Mouse (Mus musculus) embryonic facial prominence, embryonic 13.5 days (tissue): ENCODE measurements around the gene Olfr228. TPM values are rescaled to one million over a fixed set of nuclear protein-coding genes. Genes with fewer than 3 reads are reported as not detected.
A peak's percentile ranks its signal among the peaks of the same experiment; 100 is the strongest.
"Not testable (repeated sequence)": the region's sequence is repeated elsewhere in the genome, so short reads cannot be mapped to it uniquely, and the experiment has no call there.

ENCODE experiments used
- ATAC-seq: fragments of 200-750 bp; cut with Nextera tagmentation; 2 replicates; pipeline ENCODE4 v1.8.0; 2017; ENCODE audit warnings: low read depth; ENCODE audit not compliant: insufficient number of reproducible peaks, insufficient read depth, low FRiP score, low TSS enrichment
- H3K27ac ChIP-seq: fragments of 300-500 bp; sonication (generic); 2 replicates; pipeline ENCODE4 v1.5.1; 2015; ENCODE audit warnings: moderate library complexity, mild to moderate bottlenecking, inconsistent platforms
- H3K27me3 ChIP-seq: fragments of 300-500 bp; sonication (generic); 2 replicates; pipeline ENCODE4 v1.6.1; 2015; ENCODE audit warnings: mild to moderate bottlenecking, inconsistent platforms
- H3K36me3 ChIP-seq: fragments of 300-500 bp; sonication (generic); 2 replicates; pipeline ENCODE4 v1.6.1; 2015; ENCODE audit warnings: mild to moderate bottlenecking, inconsistent platforms
- H3K4me1 ChIP-seq: fragments of 300-500 bp; sonication (generic); 2 replicates; pipeline ENCODE4 v1.6.1; 2015; ENCODE audit warnings: inconsistent platforms
- H3K4me2 ChIP-seq: fragments of 300-500 bp; sonication (generic); 2 replicates; pipeline ENCODE4 v1.6.1; 2015; ENCODE audit warnings: moderate library complexity, mild to moderate bottlenecking, inconsistent platforms
- H3K4me3 ChIP-seq: fragments of 300-500 bp; sonication (generic); 2 replicates; pipeline ENCODE4 v1.5.1; 2015; ENCODE audit warnings: mild to moderate bottlenecking, inconsistent platforms
- H3K9ac ChIP-seq: fragments of 300-500 bp; sonication (generic); 2 replicates; pipeline ENCODE4 v1.6.1; 2015; ENCODE audit warnings: mild to moderate bottlenecking, inconsistent platforms
- H3K9me3 ChIP-seq: fragments of 300-500 bp; sonication (generic); 2 replicates; pipeline ENCODE4 v1.6.1; 2016; ENCODE audit warnings: inconsistent platforms
- WGBS: fragments of 180-500 bp; shearing (Covaris S2); methylation state at CpG from one replicate; pipeline ENCODE4 v1.1.7; 2015; ENCODE audit warnings: mixed read lengths; 5-methylcytosine and 5-hydroxymethylcytosine counted together
- polyA plus RNA-seq: library from polyadenylated mRNA; unstranded; fragments of >200 nt; fragmentation: Nextera tagmentation; extraction: Ambion mirVana; gene quantifications from 2 replicates; pipeline ENCODE4 v1.2.1, GENCODE M21; 2015

Gene Olfr228
- not detected in 2 replicates for polyA plus RNA-seq

GRCm38 (mm10) chr2:86487286-86487685 lies at the start of gene Olfr228:
TSS of gene Olfr228 (minus strand) at chr2:86487386.
- Histone ChIP-seq H3K4me2 (no peak within 1 kb of the TSS), H3K27me3 (no peaks in the 10 kb centered on the region), H3K9ac (no peak within 1 kb of the TSS), H3K9me3 (no peaks in the 10 kb centered on the region), H3K4me1 (no peaks in the 10 kb centered on the region), H3K4me3 (no peak within 1 kb of the TSS), H3K27ac (no peak within 1 kb of the TSS), H3K36me3 (no peaks in the 10 kb centered on the region)
- WGBS = 16% methylated on average over 1 of the region's 1 CpGs
- no peak for ATAC-seq

- H3K9me3 ChIP-seq = no peaks in the 10 kb centered on the region
- H3K4me3 ChIP-seq = no peak overlapping the region
- H3K27ac ChIP-seq = no peak overlapping the region
- no peaks in the 10 kb centered on the region for H3K36me3 ChIP-seq
- H3K27me3 ChIP-seq = no peaks in the 10 kb centered on the region
- H3K4me1 ChIP-seq = no peaks in the 10 kb centered on the region
- no peak overlapping the region for H3K4me2 ChIP-seq
- ATAC-seq = no peak
- 73% methylated on average over 1 of the region's 1 CpGs for WGBS
- no peak overlapping the region for H3K9ac ChIP-seq
These were observed 43.8 kb upstream of the Olfr228 start for GRCm38 (mm10) chr2:86530991-86531390.

GRCm38 (mm10) chr2:86508161-86508560 lies 21.0 kb upstream of the Olfr228 start, which contains the start of gene Olfr1076:
TSS of gene Olfr1076 (plus strand) at chr2:86508461.
- no peak for ATAC-seq

GRCm38 (mm10) chr2:86464442-86465109 lies 22.6 kb downstream of the Olfr228 start:
- H3K4me1 ChIP-seq = no peaks in the 10 kb centered on the region
- no peaks in the 10 kb centered on the region for H3K27me3 ChIP-seq
- H3K36me3 ChIP-seq = no peaks in the 10 kb centered on the region
- ATAC-seq = no peak
- H3K27ac ChIP-seq = no peak overlapping the region
- no peak overlapping the region for H3K4me3 ChIP-seq
- H3K9ac ChIP-seq = no peak overlapping the region
- H3K4me2 ChIP-seq = peak overlapping the region; percentile 37
- H3K9me3 ChIP-seq = no peaks in the 10 kb centered on the region
- 32% methylated on average over 10 of the region's 10 CpGs for WGBS

More at GRCm38 (mm10) chr2:86508161-86508560, 21.0 kb upstream of the Olfr228 start, which contains the start of gene Olfr1076:
- Histone ChIP-seq H3K36me3 (no peaks in the 10 kb centered on the region), H3K27ac (no peak within 1 kb of the TSS), H3K4me1 (no peaks in the 10 kb centered on the region), H3K4me3 (no peak within 1 kb of the TSS), H3K4me2 (no peak within 1 kb of the TSS), H3K9me3 (no peaks in the 10 kb centered on the region), H3K9ac (no peak within 1 kb of the TSS), H3K27me3 (no peaks in the 10 kb centered on the region)
- 76% methylated on average over 1 of the region's 1 CpGs for WGBS

GRCm38 (mm10) chr2:86460434-86460833 lies 26.8 kb downstream of the Olfr228 start:
- H3K4me1 ChIP-seq = no peaks in the 10 kb centered on the region
- ATAC-seq = no peak
- no peaks in the 10 kb centered on the region for H3K27me3 ChIP-seq
- H3K4me3 ChIP-seq = no peak overlapping the region
- no peak overlapping the region for H3K27ac ChIP-seq
- H3K36me3 ChIP-seq = no peaks in the 10 kb centered on the region
- no peak overlapping the region for H3K9ac ChIP-seq
- no peak overlapping the region for H3K4me2 ChIP-seq
- H3K9me3 ChIP-seq = no peaks in the 10 kb centered on the region
- 74% methylated on average over 1 of the region's 1 CpGs for WGBS

GRCm38 (mm10) chr2:86456169-86456568 lies 31.0 kb downstream of the Olfr228 start, which contains the start of gene Olfr1066:
TSS of gene Olfr1066 (minus strand) at chr2:86456269.
- no peak within 1 kb of the TSS for H3K27ac ChIP-seq
- H3K4me2 ChIP-seq = no peak within 1 kb of the TSS
- no peak within 1 kb of the TSS for H3K9ac ChIP-seq
- no peak for ATAC-seq
- WGBS = 80% methylated on average over 1 of the region's 1 CpGs
- no peaks in the 10 kb centered on the region for H3K9me3 ChIP-seq
- H3K4me3 ChIP-seq = no peak within 1 kb of the TSS
- no peaks in the 10 kb centered on the region for H3K27me3 ChIP-seq
- no peaks in the 10 kb centered on the region for H3K36me3 ChIP-seq
- H3K4me1 ChIP-seq = no peaks in the 10 kb centered on the region

- H3K9me3 ChIP-seq, H3K4me3 ChIP-seq, H3K27ac ChIP-seq, H3K9ac ChIP-seq, ATAC-seq, H3K36me3 ChIP-seq, H3K27me3 ChIP-seq, H3K4me1 ChIP-seq, H3K4me2 ChIP-seq: not testable (repeated sequence)
- 82% methylated on average over 1 of the region's 1 CpGs for WGBS
These were observed 36.7 kb downstream of the Olfr228 start, which contains the start of gene Olfr1065 for GRCm38 (mm10) chr2:86450491-86450890. TSS of gene Olfr1065 (minus strand) at chr2:86450591.

GRCm38 (mm10) chr2:86442101-86442500 lies 45.1 kb downstream of the Olfr228 start:
- WGBS = 67% methylated on average over 1 of the region's 1 CpGs
- not testable (repeated sequence) for ATAC-seq, H3K9me3 ChIP-seq, H3K27ac ChIP-seq, H3K4me1 ChIP-seq, H3K9ac ChIP-seq, H3K27me3 ChIP-seq, H3K36me3 ChIP-seq, H3K4me3 ChIP-seq, H3K4me2 ChIP-seq

Other genes starting within 250 kb of the Olfr228 start
- gene Olfr1048, start 247.1 kb downstream of the Olfr228 start, polyA plus RNA-seq = not detected in 2 replicates
- gene Olfr1049, start 229.1 kb downstream of the Olfr228 start, polyA plus RNA-seq = not detected in 2 replicates
- gene Olfr1051, start 208.3 kb downstream of the Olfr228 start, polyA plus RNA-seq = not detected in 2 replicates
- not detected in 2 replicates for gene Olfr1052, start 194.9 kb downstream of the Olfr228 start, polyA plus RNA-seq
- not detected in 2 replicates for gene Olfr1053, start 172.1 kb downstream of the Olfr228 start, polyA plus RNA-seq
- gene Olfr1054, start 152.0 kb downstream of the Olfr228 start, polyA plus RNA-seq = not detected in 2 replicates
- gene Olfr1055, start 137.1 kb downstream of the Olfr228 start, polyA plus RNA-seq = not detected in 2 replicates
- not detected in 2 replicates for gene Olfr1056, start 124.9 kb downstream of the Olfr228 start, polyA plus RNA-seq
- not detected in 2 replicates for gene Olfr1057, start 109.0 kb downstream of the Olfr228 start, polyA plus RNA-seq
- 0.30 TPM in 1 of 2 replicates, not detected in the other for gene Olfr1058, start 98.8 kb downstream of the Olfr228 start, polyA plus RNA-seq
- gene Olfr1061, start 73.3 kb downstream of the Olfr228 start, polyA plus RNA-seq = not detected in 2 replicates
- gene Olfr1062, start 60.6 kb downstream of the Olfr228 start, polyA plus RNA-seq = not detected in 2 replicates
- gene Olfr1065, start 36.8 kb downstream of the Olfr228 start, polyA plus RNA-seq = not detected in 2 replicates
- gene Olfr1066, start 31.1 kb downstream of the Olfr228 start, polyA plus RNA-seq = not detected in 2 replicates
- gene Olfr1076, start 21.1 kb upstream of the Olfr228 start, polyA plus RNA-seq = not detected in 2 replicates
- not detected in 2 replicates for gene Olfr1079, start 55.1 kb upstream of the Olfr228 start, polyA plus RNA-seq
- gene Olfr1080, start 70.8 kb upstream of the Olfr228 start, polyA plus RNA-seq = not detected in 2 replicates
- gene Olfr1082, start 111.6 kb upstream of the Olfr228 start, polyA plus RNA-seq = not detected in 2 replicates
- gene Olfr1084, start 152.3 kb upstream of the Olfr228 start, polyA plus RNA-seq = not detected in 2 replicates
- gene Olfr1085, start 174.6 kb upstream of the Olfr228 start, polyA plus RNA-seq = not detected in 2 replicates
- gene Olfr1086, start 192.7 kb upstream of the Olfr228 start, polyA plus RNA-seq = not detected in 2 replicates
- not detected in 2 replicates for gene Olfr1087, start 211.0 kb upstream of the Olfr228 start, polyA plus RNA-seq
- gene Olfr1089, start 246.3 kb upstream of the Olfr228 start, polyA plus RNA-seq = not detected in 2 replicates